Mouse (Mus musculus) mature B cell (primary cell): ENCODE data around the gene Tmem121.
"Not testable (repeated sequence)": the region's sequence is repeated elsewhere in the genome, so short reads cannot be mapped to it uniquely, and the experiment has no call there.

Experiments
- in situ Hi-C: fragments of 300-500 bp; cut with MboI; formaldehyde crosslinking; loops from 2 replicates; pipeline ENCODE4 v1.14.3; 2019

The Tmem121 gene

GRCm38 (mm10) chr12:113186326-113187010, 738 bp downstream of the Tmem121 start:
- in situ Hi-C loops = loop anchor here (5.0 kb wide), 1 partner anchor 39 kb away; the partner anchor contains the start of gene Crip1

GRCm38 (mm10) chr12:113187011-113187375, 1.3 kb downstream of the Tmem121 start:
- in situ Hi-C loops = loop anchor here (5.0 kb wide), 1 partner anchor 40 kb away; the partner anchor contains the start of gene Crip1

GRCm38 (mm10) chr12:113187584-113188295, 2.0 kb downstream of the Tmem121 start:
- in situ Hi-C loops = loop anchor here (5.0 kb wide), 1 partner anchor 40 kb away; the partner anchor contains the start of gene Crip1

- in situ Hi-C loops = loop anchor here (5.0 kb wide), 1 partner anchor 41 kb away; the partner anchor contains the start of gene Crip1
Observed at GRCm38 (mm10) chr12:113188349-113189055, 2.8 kb downstream of the Tmem121 start.

- in situ Hi-C loops = no loop called here
Observed at GRCm38 (mm10) chr12:113193423-113193822, 7.7 kb downstream of the Tmem121 start.

- in situ Hi-C loops = not testable (repeated sequence)
Observed at GRCm38 (mm10) chr12:113199132-113199531, 13.4 kb downstream of the Tmem121 start.

GRCm38 (mm10) chr12:113201301-113201700, 15.6 kb downstream of the Tmem121 start:
- in situ Hi-C loops = loop anchor here (25.0 kb wide), 2 partner anchors 636 to 1786 kb away; no protein-coding TSS in a partner anchor

GRCm38 (mm10) chr12:113202008-113202407, 16.3 kb downstream of the Tmem121 start:
- in situ Hi-C loops = loop anchor here (25.0 kb wide), 2 partner anchors 635 to 1785 kb away; no protein-coding TSS in a partner anchor

GRCm38 (mm10) chr12:113203522-113203921, 17.8 kb downstream of the Tmem121 start:
- in situ Hi-C loops = loop anchor here (25.0 kb wide), 2 partner anchors 634 to 1784 kb away; no protein-coding TSS in a partner anchor

- in situ Hi-C loops = loop anchor here (25.0 kb wide), 2 partner anchors 632 to 1782 kb away; no protein-coding TSS in a partner anchor
Observed at GRCm38 (mm10) chr12:113205251-113205942, 19.7 kb downstream of the Tmem121 start.

- in situ Hi-C loops = loop anchor here (25.0 kb wide), 2 partner anchors 630 to 1780 kb away; no protein-coding TSS in a partner anchor
Observed at GRCm38 (mm10) chr12:113207737-113208136, 22.0 kb downstream of the Tmem121 start.

- in situ Hi-C loops = loop anchor here (25.0 kb wide), 2 partner anchors 627 to 1777 kb away; no protein-coding TSS in a partner anchor
Observed at GRCm38 (mm10) chr12:113210586-113211378, 25.1 kb downstream of the Tmem121 start.

GRCm38 (mm10) chr12:113211772-113212171, 26.0 kb downstream of the Tmem121 start:
- in situ Hi-C loops = loop anchor here (25.0 kb wide), 2 partner anchors 626 to 1776 kb away; no protein-coding TSS in a partner anchor

- in situ Hi-C loops = loop anchor here (25.0 kb wide), 2 partner anchors 625 to 1775 kb away; no protein-coding TSS in a partner anchor
Observed at GRCm38 (mm10) chr12:113212326-113212924, 26.7 kb downstream of the Tmem121 start.

GRCm38 (mm10) chr12:113213226-113213625, 27.5 kb downstream of the Tmem121 start:
- in situ Hi-C loops = loop anchor here (25.0 kb wide), 2 partner anchors 624 to 1774 kb away; no protein-coding TSS in a partner anchor

- in situ Hi-C loops = loop anchor here (25.0 kb wide), 2 partner anchors 623 to 1773 kb away; no protein-coding TSS in a partner anchor
Observed at GRCm38 (mm10) chr12:113214072-113214808, 28.5 kb downstream of the Tmem121 start.

GRCm38 (mm10) chr12:113214972-113215666, 29.4 kb downstream of the Tmem121 start:
- in situ Hi-C loops = loop anchor here (25.0 kb wide), 2 partner anchors 622 to 1772 kb away; no protein-coding TSS in a partner anchor
